Mouse (Mus musculus) thymus, postnatal 14 days (tissue): ENCODE data around the gene Itprid1.

Experiments
- DNase-seq: peaks from one replicate; pipeline ENCODE4 v3.0.0; 2021

Itprid1 gene

GRCm38 (mm10) chr6:55836650-55837320 lies at the start of gene Itprid1:
TSS of gene Itprid1 (plus strand) at chr6:55836895.
- no peak for DNase-seq

GRCm38 (mm10) chr6:55789557-55789956 lies 47.1 kb upstream of the Itprid1 start:
- DNase-seq: no peak

- DNase-seq: no peak
Observed at GRCm38 (mm10) chr6:55791852-55792496, 44.7 kb upstream of the Itprid1 start.

- DNase-seq: no peak
Observed at GRCm38 (mm10) chr6:55792536-55792935, 44.2 kb upstream of the Itprid1 start.

- no peak for DNase-seq
Observed at GRCm38 (mm10) chr6:55802686-55803085, 34.0 kb upstream of the Itprid1 start.

- no peak for DNase-seq
Observed at GRCm38 (mm10) chr6:55803357-55803756, 33.3 kb upstream of the Itprid1 start.

GRCm38 (mm10) chr6:55803991-55804680 lies 32.6 kb upstream of the Itprid1 start:
- no peak for DNase-seq

GRCm38 (mm10) chr6:55804681-55805000 lies 32.1 kb upstream of the Itprid1 start:
- DNase-seq: no peak

GRCm38 (mm10) chr6:55805291-55806137 lies 31.2 kb upstream of the Itprid1 start:
- no peak for DNase-seq

- DNase-seq: no peak
Observed at GRCm38 (mm10) chr6:55806537-55806936, 30.2 kb upstream of the Itprid1 start.

GRCm38 (mm10) chr6:55808692-55809091 lies 28.0 kb upstream of the Itprid1 start:
- no peak for DNase-seq

GRCm38 (mm10) chr6:55811153-55811552 lies 25.5 kb upstream of the Itprid1 start:
- no peak for DNase-seq

GRCm38 (mm10) chr6:55812353-55812752 lies 24.3 kb upstream of the Itprid1 start:
- no peak for DNase-seq

GRCm38 (mm10) chr6:55814184-55814926 lies 22.3 kb upstream of the Itprid1 start:
- DNase-seq: no peak

- DNase-seq: no peak
Observed at GRCm38 (mm10) chr6:55816911-55817310, 19.8 kb upstream of the Itprid1 start.

GRCm38 (mm10) chr6:55829722-55830121 lies 7.0 kb upstream of the Itprid1 start:
- no peak for DNase-seq

GRCm38 (mm10) chr6:55852589-55852988 lies 15.9 kb downstream of the Itprid1 start:
- DNase-seq: no peak

- DNase-seq: no peak
Observed at GRCm38 (mm10) chr6:55856085-55856484, 19.4 kb downstream of the Itprid1 start.

- DNase-seq: no peak
Observed at GRCm38 (mm10) chr6:55865206-55865605, 28.5 kb downstream of the Itprid1 start.

GRCm38 (mm10) chr6:55879356-55879960 lies 42.8 kb downstream of the Itprid1 start:
- DNase-seq: no peak

- no peak for DNase-seq
Observed at GRCm38 (mm10) chr6:55880886-55881285, 44.2 kb downstream of the Itprid1 start.

- no peak for DNase-seq
Observed at GRCm38 (mm10) chr6:55887598-55887997, 50.9 kb downstream of the Itprid1 start.
